Mouse (Mus musculus) limb, embryonic 14.5 days (tissue): ENCODE data around the gene Magee1. TPM values are rescaled to one million over a fixed set of nuclear protein-coding genes. Genes with fewer than 3 reads are reported as not detected.
"Not testable (repeated sequence)": the region's sequence is repeated elsewhere in the genome, so short reads cannot be mapped to it uniquely, and the experiment has no call there.

Experiments used
- ATAC-seq: fragments of 200-750 bp; cut with Nextera tagmentation; 2 replicates; pipeline ENCODE4 v1.8.0; 2017; ENCODE audit warnings: low read depth, moderate number of reproducible peaks, moderate TSS enrichment; ENCODE audit not compliant: low FRiP score
- DNase-seq: peaks from one replicate; pipeline ENCODE4 v3.0.0-alpha.2; 2015; ENCODE audit warnings: low spot score
- H3K27ac ChIP-seq: fragments of 300-500 bp; sonication (generic); replicated peaks from 2 replicates; pipeline ENCODE4 v1.5.1; 2014; ENCODE audit warnings: low read depth, mild to moderate bottlenecking, low read length, moderate library complexity, mixed read lengths
- H3K27me3 ChIP-seq: fragments of 300-500 bp; sonication (generic); 2 replicates; pipeline ENCODE4 v1.6.1; 2014; ENCODE audit warnings: low read length, mixed read lengths; ENCODE audit not compliant: control insufficient read depth, insufficient read depth
- H3K36me3 ChIP-seq: fragments of 300-500 bp; sonication (generic); 2 replicates; pipeline ENCODE4 v1.6.1; 2014; ENCODE audit warnings: mild to moderate bottlenecking, low read length, moderate library complexity, mixed read lengths; ENCODE audit not compliant: control insufficient read depth, insufficient read depth
- H3K4me1 ChIP-seq: fragments of 300-500 bp; sonication (generic); 2 replicates; pipeline ENCODE4 v1.6.1; 2014; ENCODE audit warnings: antibody characterized with exemption, low read length, mixed read lengths; ENCODE audit not compliant: control insufficient read depth, insufficient read depth
- H3K4me2 ChIP-seq: fragments of 300-500 bp; sonication (generic); replicated peaks from 2 replicates; pipeline ENCODE4 v1.6.1; 2014; ENCODE audit warnings: low read depth, mild to moderate bottlenecking, low read length, moderate library complexity; ENCODE audit not compliant: severe bottlenecking
- H3K4me3 ChIP-seq: fragments of 300-500 bp; sonication (generic); replicated peaks from 2 replicates; pipeline ENCODE4 v1.5.1; 2014; ENCODE audit warnings: low read length
- H3K9ac ChIP-seq: fragments of 300-500 bp; sonication (generic); 2 replicates; pipeline ENCODE4 v1.6.1; 2014; ENCODE audit warnings: mild to moderate bottlenecking, low read depth, low read length, moderate library complexity; ENCODE audit not compliant: severe bottlenecking
- H3K9me3 ChIP-seq: fragments of 300-500 bp; sonication (generic); 2 replicates; pipeline ENCODE4 v1.6.1; 2016; ENCODE audit warnings: low read length; ENCODE audit not compliant: control insufficient read depth
- POLR2A ChIP-seq: fragments of 200-500 bp; IDR thresholded peaks from 2 replicates; pipeline ENCODE4 v1.8.0; 2012; ENCODE audit warnings: inconsistent platforms, mild to moderate bottlenecking, moderate library complexity, borderline replicate concordance; ENCODE audit not compliant: insufficient read depth, insufficient read length; ENCODE audit errors: extremely low read depth
- WGBS: fragments of 180-500 bp; shearing (Covaris S2); extraction: QIAGEN DNeasy Blood & Tissue Kit; methylation state at CpG from one replicate; pipeline ENCODE4 v1.1.7; 2014; 5-methylcytosine and 5-hydroxymethylcytosine counted together
- polyA plus RNA-seq, 2 experiments: library from polyadenylated mRNA; depleted of rRNA in 1 of 2; stranded (reverse) in 1 of 2; unstranded in 1 of 2; fragments of >200 nt; fragmentation: Nextera tagmentation in 1 of 2; extraction: Ambion mirVana in 1 of 2; gene quantifications; 2 replicates each; pipeline versions ENCODE4 v1.2.1 to v1.2.3; 2012 to 2014

The Magee1 gene
- polyA plus RNA-seq (2012; rRNA removed) (19.3 and 23.9 TPM in 2 replicates), polyA plus RNA-seq (2014; fragmentation: Nextera tagmentation; extraction: Ambion mirVana) (15.3 and 18.2 TPM in 2 replicates)

DNA sequence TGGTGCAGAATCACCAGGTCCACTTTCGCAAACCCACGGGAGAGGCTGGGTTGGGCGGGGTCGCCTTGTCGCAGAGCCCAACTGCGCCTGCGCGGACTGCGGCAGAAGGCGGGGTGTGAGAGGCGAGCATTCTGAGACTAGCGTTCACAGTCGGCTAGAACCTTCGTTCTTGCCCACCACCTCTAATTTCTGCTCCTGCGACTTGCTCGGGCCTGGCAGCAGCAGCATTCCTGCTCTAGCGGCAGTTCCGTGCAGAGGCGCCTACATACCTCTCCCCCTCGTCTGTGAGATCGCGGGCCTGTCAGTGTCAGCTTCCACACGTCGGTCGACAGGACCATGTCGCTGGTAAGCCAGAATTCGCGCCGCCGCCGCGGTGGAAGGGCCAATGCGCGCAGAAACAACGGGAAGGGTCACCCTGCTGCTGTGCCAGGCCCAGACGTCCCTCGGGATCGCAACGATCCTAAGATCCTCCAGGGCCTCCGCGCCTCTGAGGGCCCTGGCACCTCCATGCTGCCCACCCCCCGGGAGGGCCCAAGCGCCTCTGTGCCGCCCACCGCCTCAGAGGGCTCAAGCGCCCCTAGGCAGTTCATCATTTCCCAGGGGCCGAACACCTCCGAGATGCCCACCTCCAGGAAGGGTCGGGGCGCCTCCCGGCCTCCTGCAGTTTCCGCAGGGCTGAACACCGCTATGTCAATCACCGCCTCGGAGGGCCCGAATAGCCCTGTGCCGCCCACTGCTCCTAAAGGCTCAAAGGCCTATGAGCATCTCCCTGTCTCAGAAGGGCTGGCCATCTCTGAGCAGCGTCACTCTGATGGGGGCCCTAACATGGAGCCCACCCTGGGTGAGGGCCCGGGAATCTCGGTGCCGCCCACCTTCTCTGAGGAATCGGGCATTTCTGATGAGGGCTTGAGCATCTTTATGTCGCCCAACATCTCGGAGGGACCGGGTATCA is at the start of gene Magee1:
Gene Magee1 (plus strand): TSS at position 104 of the 952 bp plus-strand sequence.
- H3K27ac ChIP-seq: peak within 1 kb of the TSS; percentile 38; the same call in 1 of the 2 replicates
- 11% methylated on average over 48 of the region's 65 CpGs for WGBS

DNA sequence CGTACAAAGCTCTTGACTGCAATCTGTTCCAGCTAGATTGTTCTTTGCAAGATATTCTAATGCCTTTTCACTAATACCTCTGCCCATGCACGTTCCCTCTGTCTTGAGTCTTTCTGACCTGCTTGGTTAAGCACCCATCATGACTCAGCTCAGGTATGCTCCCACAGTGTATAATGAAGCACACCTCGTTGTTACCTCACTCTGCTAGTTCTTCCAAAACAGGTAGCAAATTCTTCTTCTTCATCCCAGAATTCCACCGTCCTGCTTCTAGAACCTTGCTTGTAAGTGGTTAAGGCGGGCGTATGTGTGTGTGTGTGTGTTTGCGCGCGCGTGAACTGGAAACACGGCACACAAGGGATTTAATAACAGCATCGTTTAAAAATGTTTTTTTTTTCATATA is 41.0 kb upstream of the Magee1 start:
- Histone ChIP-seq H3K9me3 (no peaks in the 10 kb centered on the region), H3K4me1 (peaks cover 4% of the 10 kb centered on the region; the same call in 1 of the 2 replicates), H3K4me2 (peak overlapping the region; percentile 60), H3K9ac (peak overlapping the region; percentile 55), H3K36me3 (peaks cover 4% of the 10 kb centered on the region; the same call in 1 of the 2 replicates), H3K4me3 (peak overlapping the region; percentile 54), H3K27ac (no peak overlapping the region), H3K27me3 (no peaks in the 10 kb centered on the region)
- 5% methylated on average over 12 of the region's 12 CpGs for WGBS
- DNase-seq (no peak), ATAC-seq (0 out of 2 replicates have a peak, but pooled peaks have one; percentile 5)
- no peak for TF ChIP-seq POLR2A

More for the DNA sequence above, at the start of gene Magee1:
- DNase-seq: peak; percentile 42
- no peak for TF ChIP-seq POLR2A
- H3K27me3 ChIP-seq: peaks cover 6% of the 10 kb centered on the region; the same call in 1 of the 2 replicates
- H3K9ac ChIP-seq: peak within 1 kb of the TSS; percentile 65
- H3K36me3 ChIP-seq: no peaks in the 10 kb centered on the region
- no peaks in the 10 kb centered on the region for H3K4me1 ChIP-seq
- H3K4me2 ChIP-seq: peak within 1 kb of the TSS; percentile 62
- peak; percentile 76 for ATAC-seq
- H3K9me3 ChIP-seq: no peaks in the 10 kb centered on the region
- H3K4me3 ChIP-seq: peak within 1 kb of the TSS; percentile 59

DNA sequence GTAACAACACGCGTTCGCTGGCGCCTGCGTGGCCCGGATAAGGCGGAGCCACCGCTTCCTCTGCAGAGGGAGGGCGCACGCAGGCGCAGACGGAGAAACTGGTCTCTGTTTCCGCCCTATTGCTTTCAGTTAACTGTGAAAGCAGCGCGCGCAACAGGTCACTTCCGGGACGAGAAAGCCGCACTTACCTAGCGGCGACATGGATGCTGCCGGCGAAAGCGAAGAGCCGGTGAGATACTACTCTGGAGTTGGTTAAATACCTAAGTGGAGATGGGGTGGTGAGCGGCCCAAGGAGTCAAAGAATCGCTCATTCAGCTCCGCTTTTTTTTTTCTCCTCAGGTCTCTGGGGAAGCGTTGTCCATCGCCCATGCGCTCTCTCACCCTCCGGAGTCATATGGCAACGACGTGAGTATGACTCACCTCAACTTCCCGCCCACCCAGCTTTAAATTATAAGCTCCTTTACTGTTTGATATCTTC is 40.5 kb upstream of the Magee1 start, which contains the start of gene Pbdc1:
Gene Pbdc1 (plus strand): TSS at position 142 of the 478 bp plus-strand sequence.
- TF ChIP-seq POLR2A: peak; percentile 31; the same call in 1 of the 2 replicates
- ATAC-seq: peak; percentile 97
- Histone ChIP-seq H3K27me3 (no peaks in the 10 kb centered on the region), H3K27ac (no peak within 1 kb of the TSS), H3K36me3 (peaks cover 4% of the 10 kb centered on the region; the same call in 1 of the 2 replicates), H3K9ac (peak within 1 kb of the TSS; percentile 55), H3K4me1 (peaks cover 4% of the 10 kb centered on the region; the same call in 1 of the 2 replicates), H3K9me3 (no peaks in the 10 kb centered on the region), H3K4me2 (peak within 1 kb of the TSS; percentile 60), H3K4me3 (peak within 1 kb of the TSS; percentile 54)
- DNase-seq: peak; percentile 94
- whole genome bisulfite sequencing: 2% methylated on average over 35 of the region's 35 CpGs

DNA sequence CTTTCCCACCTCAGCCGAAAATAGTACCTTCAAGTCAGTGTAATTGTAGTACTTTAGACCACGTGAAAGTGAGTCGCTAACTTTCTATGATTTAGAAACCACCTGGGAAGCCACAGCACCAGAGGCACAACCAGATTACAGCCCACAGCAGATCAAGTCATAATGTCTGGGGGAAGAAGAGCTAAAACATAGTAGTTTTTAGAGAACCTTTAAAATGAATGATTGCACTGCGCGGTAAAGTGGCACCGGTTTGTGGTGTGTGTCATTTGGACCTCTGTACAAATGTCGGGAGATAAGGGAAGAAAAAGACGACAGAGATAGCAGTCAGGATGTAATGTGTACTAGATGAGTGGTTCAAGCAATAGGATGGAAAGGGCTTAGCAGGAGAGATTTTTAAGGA is 40.1 kb upstream of the Magee1 start:
- ATAC-seq (no peak), DNase-seq (no peak)
- Histone ChIP-seq H3K4me1 (peaks cover 4% of the 10 kb centered on the region; the same call in 1 of the 2 replicates), H3K9ac (peak overlapping the region; percentile 55), H3K27me3 (no peaks in the 10 kb centered on the region), H3K4me3 (peak overlapping the region; percentile 54), H3K27ac (no peak overlapping the region), H3K9me3 (no peaks in the 10 kb centered on the region), H3K36me3 (peaks cover 4% of the 10 kb centered on the region; the same call in 1 of the 2 replicates), H3K4me2 (peak overlapping the region; percentile 60)
- no peak for TF ChIP-seq POLR2A
- 9% methylated on average over 8 of the region's 8 CpGs for WGBS

DNA sequence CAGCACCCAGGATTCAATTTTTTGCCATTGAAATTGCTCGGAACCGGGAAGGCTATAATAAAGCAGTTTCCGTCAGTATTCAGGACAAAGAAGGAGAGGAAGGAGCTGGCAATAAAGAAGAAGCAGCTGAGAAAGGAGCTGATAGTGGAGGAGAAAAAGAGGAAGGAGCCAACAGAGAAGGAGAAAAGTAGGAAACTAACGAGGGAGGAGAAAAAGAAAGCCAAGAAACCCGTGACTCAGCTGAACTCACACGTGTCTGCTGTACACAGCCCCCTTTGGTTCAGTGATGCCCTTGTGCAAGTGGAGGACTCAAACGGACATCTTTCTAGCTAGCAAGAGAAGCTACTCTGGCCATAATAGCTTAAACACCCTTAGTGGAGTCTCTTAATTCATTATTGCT is 37.2 kb upstream of the Magee1 start:
- DNase-seq, H3K9me3 ChIP-seq, H3K4me3 ChIP-seq, H3K27ac ChIP-seq, ATAC-seq, H3K9ac ChIP-seq, H3K4me2 ChIP-seq, H3K4me1 ChIP-seq, H3K27me3 ChIP-seq: not testable (repeated sequence)
- 85% methylated on average over 7 of the region's 7 CpGs for WGBS
- peaks cover 12% of the 10 kb centered on the region for H3K36me3 ChIP-seq
